Mouse (Mus musculus) liver, adult 2 months (tissue): ENCODE data around the gene Wnk4.

ENCODE experiments used
- CTCF ChIP-seq: fragments of 200-500 bp; IDR thresholded peaks from 2 replicates; pipeline ENCODE4 v1.5.1; 2011; ENCODE audit warnings: low read depth, low read length, control low read depth
- POLR2A ChIP-seq: fragments of 200-500 bp; IDR thresholded peaks from 2 replicates; pipeline ENCODE4 v1.6.1; 2011; ENCODE audit warnings: low read length, control low read depth; ENCODE audit not compliant: insufficient read depth; ENCODE audit errors: extremely low read depth

DNA sequence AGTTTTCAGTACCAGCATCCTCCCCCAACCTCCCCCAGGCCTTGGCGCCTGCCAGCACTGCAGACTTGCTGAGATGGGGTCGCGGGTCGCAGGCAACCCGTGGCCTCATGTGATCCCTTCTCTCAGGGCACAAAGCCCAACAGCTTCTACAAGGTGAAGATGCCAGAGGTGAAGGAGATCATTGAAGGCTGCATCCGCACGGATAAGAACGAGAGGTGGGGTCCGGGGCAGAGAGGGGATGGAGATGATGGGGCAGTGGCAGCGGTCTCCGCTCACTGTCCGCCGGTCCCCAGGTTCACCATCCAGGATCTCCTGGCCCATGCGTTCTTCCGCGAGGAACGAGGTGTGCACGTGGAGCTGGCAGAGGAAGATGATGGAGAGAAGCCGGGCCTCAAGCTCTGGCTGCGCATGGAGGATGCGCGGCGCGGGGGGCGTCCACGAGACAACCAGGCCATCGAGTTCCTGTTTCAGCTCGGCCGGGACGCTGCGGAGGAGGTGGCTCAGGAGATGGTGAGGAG lies 4.6 kb downstream of the Wnk4 start:
- TF ChIP-seq CTCF (no peak), POLR2A (no peak)
